Mouse (Mus musculus): ENCODE results near the gene Entpd5.

Gene Entpd5

GRCm38 (mm10) chr12:84400653-84401052, 8.2 kb downstream of the Entpd5 start:
- in situ Hi-C loops (cut with MboI; ENCODE audit: low pct_unique_long_range_greater_than_20kb in 1 of 2, low sequenced_read_pairs in 2 of 2, unreplicated experiment in 1 of 2) = no loop called here

DNA sequence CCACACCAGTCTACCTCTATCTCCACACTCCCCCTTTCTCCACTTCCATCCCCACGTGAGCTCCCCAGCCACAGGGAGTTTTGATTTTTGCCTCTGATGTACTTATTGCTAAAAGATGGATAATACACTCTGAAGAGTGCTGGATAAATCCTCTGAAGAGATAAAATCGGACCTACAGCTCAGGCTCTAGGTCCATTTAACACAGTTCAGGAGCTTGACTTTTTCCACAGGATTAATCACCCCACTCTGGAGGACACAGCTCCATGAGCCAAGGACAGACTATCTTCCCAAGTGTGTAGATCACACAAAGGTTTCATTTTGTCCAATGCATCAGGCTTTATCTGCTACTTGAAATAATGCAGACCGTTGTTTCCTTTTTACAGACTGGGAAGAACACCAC, 8.8 kb downstream of the Entpd5 start:
- in situ Hi-C loops (cut with MboI; ENCODE audit: low pct_unique_long_range_greater_than_20kb in 1 of 2, low sequenced_read_pairs in 2 of 2, unreplicated experiment in 1 of 2) = no loop called here

GRCm38 (mm10) chr12:84399663-84400062, 9.2 kb downstream of the Entpd5 start:
- in situ Hi-C loops (cut with MboI; ENCODE audit: low pct_unique_long_range_greater_than_20kb in 1 of 2, low sequenced_read_pairs in 2 of 2, unreplicated experiment in 1 of 2) = no loop called here

- in situ Hi-C loops (cut with MboI; ENCODE audit: low pct_unique_long_range_greater_than_20kb in 1 of 2, low sequenced_read_pairs in 2 of 2, unreplicated experiment in 1 of 2) = no loop called here
Observed at GRCm38 (mm10) chr12:84399135-84399534, 9.7 kb downstream of the Entpd5 start.

- in situ Hi-C loops (cut with MboI; ENCODE audit: low pct_unique_long_range_greater_than_20kb in 1 of 2, low sequenced_read_pairs in 2 of 2, unreplicated experiment in 1 of 2) = no loop called here
Observed at GRCm38 (mm10) chr12:84398629-84399028, 10.2 kb downstream of the Entpd5 start.

DNA sequence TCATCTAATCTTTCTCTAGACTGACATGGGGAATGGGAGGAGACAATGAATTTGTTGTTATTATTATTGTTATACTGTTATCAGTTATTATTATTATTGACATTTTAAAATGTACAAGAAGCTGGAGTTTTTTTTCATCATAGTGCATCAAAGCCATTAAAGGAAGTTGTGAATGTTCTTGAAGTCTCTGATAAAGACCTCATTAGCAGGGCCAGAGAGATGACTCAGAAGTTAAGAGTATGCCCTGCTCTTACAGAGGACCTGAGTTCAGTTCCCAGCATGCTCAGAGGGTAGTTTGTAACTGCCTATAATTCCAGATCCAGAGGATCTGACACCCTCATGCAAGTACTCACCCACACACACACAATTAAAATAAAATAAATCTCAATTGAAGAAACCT, 11.1 kb downstream of the Entpd5 start:
- in situ Hi-C loops (cut with MboI; ENCODE audit: low pct_unique_long_range_greater_than_20kb in 1 of 2, low sequenced_read_pairs in 2 of 2, unreplicated experiment in 1 of 2) = no loop called here

DNA sequence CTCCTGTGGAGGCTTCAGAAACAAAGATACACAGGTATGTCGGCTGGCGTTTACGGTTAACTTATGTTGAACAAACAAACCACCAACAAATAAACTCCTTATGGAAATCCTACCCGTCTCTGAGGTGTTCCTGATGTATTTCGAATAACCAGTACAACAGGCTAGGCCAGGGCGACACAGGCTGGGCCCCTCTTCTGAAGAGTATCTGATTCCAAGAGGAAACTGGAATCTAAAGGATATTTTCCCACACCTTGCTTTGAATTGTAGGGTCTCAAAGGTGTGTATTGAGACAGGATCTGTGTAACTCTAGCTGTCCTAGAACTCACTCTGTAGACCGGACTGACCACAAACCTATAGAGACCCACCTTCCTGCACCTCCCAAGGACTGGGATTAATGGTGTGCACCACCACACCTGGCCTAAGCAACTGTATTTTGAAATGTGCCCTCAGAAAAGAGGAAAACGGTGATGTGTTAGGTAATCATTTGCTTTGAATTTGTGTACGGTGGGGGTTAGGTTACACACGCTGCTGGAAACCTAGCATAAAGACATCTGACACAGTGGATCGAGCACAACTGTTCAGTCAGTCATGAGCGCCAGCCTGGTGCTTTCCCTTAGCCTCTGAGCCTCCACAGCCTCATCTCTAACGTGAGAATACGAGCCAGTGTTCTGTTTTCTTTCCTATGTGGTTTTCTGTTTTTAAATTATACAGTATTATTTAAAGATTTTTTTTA, 11.7 kb downstream of the Entpd5 start:
- in situ Hi-C loops (cut with MboI; ENCODE audit: low pct_unique_long_range_greater_than_20kb in 1 of 2, low sequenced_read_pairs in 2 of 2, unreplicated experiment in 1 of 2) = no loop called here

DNA sequence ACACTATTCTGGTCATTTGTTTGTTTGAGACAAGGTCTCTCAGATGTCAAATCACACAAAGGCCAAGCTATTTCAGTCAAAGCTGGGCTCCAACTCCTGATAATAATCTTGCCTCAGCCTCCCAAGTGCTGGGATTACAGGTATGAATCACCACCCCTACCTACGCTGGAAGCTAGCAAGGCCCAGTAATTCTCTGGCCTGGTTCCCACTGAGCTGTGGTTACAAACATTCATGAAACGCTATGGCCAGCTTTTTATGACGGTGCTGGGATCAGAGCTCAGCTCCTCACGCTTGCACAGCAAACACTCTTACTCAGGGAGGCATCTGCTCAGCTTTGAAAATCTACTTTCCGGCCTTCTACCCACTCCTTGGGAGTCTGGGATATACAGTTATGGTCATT, 15.0 kb downstream of the Entpd5 start:
- in situ Hi-C loops (cut with MboI; ENCODE audit: low pct_unique_long_range_greater_than_20kb in 1 of 2, low sequenced_read_pairs in 2 of 2, unreplicated experiment in 1 of 2) = no loop called here

- in situ Hi-C loops (cut with MboI; ENCODE audit: low pct_unique_long_range_greater_than_20kb in 1 of 2, low sequenced_read_pairs in 2 of 2, unreplicated experiment in 1 of 2) = no loop called here
Observed at GRCm38 (mm10) chr12:84392681-84393080, 16.1 kb downstream of the Entpd5 start.

DNA sequence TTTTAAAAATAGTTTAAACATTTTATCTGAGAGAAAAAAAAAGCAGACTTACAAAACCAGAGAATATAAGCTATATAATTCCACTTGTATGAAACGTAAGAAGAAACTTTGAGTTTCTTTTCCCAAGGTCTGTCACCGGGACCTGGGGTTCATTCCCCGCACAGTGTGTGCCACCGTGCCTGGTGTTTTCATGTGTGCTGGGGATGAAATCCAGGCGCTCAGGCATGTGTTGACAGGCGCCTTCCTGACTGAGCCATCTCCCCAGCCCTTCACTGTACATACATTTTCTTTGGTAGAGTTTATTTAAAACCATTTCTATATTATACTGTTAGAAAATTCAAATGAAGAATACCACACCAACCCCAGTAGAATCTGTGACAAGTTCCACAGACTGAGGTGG, 18.5 kb downstream of the Entpd5 start:
- in situ Hi-C loops (cut with MboI; ENCODE audit: low pct_unique_long_range_greater_than_20kb in 1 of 2, low sequenced_read_pairs in 2 of 2, unreplicated experiment in 1 of 2) = no loop called here

DNA sequence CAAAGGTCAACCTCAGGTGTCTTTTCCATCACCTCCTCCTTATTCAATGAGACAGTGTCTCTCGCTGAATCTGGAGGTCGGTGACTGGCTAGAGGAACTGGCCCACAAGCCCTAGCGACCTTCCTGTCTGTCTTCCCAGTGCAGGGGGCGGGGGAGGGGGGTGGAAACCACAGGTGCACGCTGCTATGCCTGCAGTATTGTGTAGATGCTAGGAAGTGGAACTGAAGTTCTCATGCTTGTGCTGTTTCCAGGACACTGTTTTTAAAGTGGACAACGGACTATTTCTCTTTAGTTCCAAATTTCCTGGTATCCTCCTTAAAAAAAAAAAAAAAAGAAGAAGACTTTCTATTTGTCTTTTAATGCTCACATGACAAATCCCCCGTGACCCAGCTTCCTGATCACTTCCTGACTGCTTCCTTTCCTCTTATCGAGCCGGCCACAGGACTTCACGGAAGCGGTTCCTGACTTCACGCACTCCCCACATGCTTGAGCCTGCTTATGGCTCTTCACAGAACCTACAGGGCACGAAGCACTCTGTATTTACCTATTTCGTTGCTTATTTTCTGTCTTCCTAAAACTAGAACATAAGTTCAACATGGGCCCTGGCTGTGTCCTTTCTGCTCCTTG, 19.9 kb downstream of the Entpd5 start:
- in situ Hi-C loops (cut with MboI; ENCODE audit: low pct_unique_long_range_greater_than_20kb in 1 of 2, low sequenced_read_pairs in 2 of 2, unreplicated experiment in 1 of 2) = no loop called here

- in situ Hi-C loops (cut with MboI; ENCODE audit: low pct_unique_long_range_greater_than_20kb in 1 of 2, low sequenced_read_pairs in 2 of 2, unreplicated experiment in 1 of 2) = no loop called here
Observed at GRCm38 (mm10) chr12:84388097-84388496, 20.7 kb downstream of the Entpd5 start.

DNA sequence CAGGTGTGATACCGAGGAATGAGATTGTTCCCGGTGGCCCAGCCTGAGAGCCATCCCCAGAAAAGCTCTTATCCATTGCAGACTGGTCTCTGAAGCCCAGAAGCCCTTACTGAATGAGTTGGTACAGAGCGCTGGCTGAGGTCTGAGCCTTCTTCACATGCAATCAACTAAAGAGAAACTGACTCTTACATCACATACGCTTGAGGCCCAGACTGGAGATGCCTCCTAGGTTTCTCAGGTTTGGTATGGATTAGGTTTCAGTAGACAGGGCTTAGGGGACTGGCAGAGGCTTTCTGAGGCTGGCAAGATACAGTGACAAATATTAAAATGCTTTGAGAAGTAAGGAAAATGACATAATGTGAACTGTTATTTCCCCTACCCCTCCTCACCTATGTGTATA, 23.4 kb downstream of the Entpd5 start:
- in situ Hi-C loops (cut with MboI; ENCODE audit: low pct_unique_long_range_greater_than_20kb in 1 of 2, low sequenced_read_pairs in 2 of 2, unreplicated experiment in 1 of 2) = no loop called here

- in situ Hi-C loops (cut with MboI; ENCODE audit: low pct_unique_long_range_greater_than_20kb in 1 of 2, low sequenced_read_pairs in 2 of 2, unreplicated experiment in 1 of 2) = no loop called here
Observed at GRCm38 (mm10) chr12:84384644-84385081, 24.2 kb downstream of the Entpd5 start.

- in situ Hi-C loops (cut with MboI; ENCODE audit: low pct_unique_long_range_greater_than_20kb in 1 of 2, low sequenced_read_pairs in 2 of 2, unreplicated experiment in 1 of 2) = no loop called here
Observed at GRCm38 (mm10) chr12:84382369-84382768, 26.5 kb downstream of the Entpd5 start.

GRCm38 (mm10) chr12:84373831-84374481, 34.9 kb downstream of the Entpd5 start:
- in situ Hi-C loops (cut with MboI; ENCODE audit: low pct_unique_long_range_greater_than_20kb in 1 of 2, low sequenced_read_pairs in 2 of 2, unreplicated experiment in 1 of 2) = no loop called here

DNA sequence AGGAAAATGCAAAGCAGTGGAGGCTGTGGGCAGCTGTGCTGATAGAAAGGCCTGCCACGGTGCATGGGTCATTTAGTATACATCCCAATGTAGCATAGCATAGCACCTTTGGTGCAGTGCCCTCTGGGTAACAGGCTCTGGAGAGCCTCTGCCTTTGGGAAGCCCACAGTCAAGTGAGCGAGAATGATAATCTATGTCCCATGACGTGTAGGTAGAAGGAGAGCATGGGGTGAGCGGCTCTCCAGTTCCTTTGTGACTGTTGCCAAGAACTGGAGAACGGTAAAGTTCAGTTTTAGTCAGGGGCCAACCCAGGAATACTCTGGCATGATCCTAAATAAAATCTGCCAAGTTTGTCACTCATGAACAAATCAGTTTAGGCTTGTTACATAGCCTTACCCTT, 37.2 kb downstream of the Entpd5 start:
- in situ Hi-C loops (cut with MboI; ENCODE audit: low pct_unique_long_range_greater_than_20kb in 1 of 2, low sequenced_read_pairs in 2 of 2, unreplicated experiment in 1 of 2) = no loop called here

DNA sequence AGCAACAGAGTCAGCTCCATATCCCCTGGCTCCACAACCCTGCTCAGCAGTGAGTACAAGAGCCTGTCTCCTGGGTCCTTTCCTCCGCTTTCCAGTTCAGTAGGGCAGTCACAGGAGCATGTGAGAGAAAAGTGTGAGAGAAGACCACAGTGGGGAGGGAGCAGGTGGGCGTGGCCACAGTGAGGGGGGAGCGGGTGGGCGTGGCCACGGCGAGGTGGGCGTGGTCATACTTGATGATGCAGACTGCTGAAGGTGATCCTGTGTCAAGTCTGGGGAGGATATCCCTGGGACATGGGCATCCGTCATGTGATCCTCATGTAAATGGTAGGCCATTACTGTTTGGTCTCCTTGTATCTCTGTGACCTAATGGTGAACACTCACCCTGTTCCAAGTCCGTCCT, 41.9 kb downstream of the Entpd5 start:
- in situ Hi-C loops (cut with MboI; ENCODE audit: low pct_unique_long_range_greater_than_20kb in 1 of 2, low sequenced_read_pairs in 2 of 2, unreplicated experiment in 1 of 2) = no loop called here

- in situ Hi-C loops (cut with MboI; ENCODE audit: low pct_unique_long_range_greater_than_20kb in 1 of 2, low sequenced_read_pairs in 2 of 2, unreplicated experiment in 1 of 2) = no loop called here
Observed at GRCm38 (mm10) chr12:84365137-84365536, 43.7 kb downstream of the Entpd5 start.

DNA sequence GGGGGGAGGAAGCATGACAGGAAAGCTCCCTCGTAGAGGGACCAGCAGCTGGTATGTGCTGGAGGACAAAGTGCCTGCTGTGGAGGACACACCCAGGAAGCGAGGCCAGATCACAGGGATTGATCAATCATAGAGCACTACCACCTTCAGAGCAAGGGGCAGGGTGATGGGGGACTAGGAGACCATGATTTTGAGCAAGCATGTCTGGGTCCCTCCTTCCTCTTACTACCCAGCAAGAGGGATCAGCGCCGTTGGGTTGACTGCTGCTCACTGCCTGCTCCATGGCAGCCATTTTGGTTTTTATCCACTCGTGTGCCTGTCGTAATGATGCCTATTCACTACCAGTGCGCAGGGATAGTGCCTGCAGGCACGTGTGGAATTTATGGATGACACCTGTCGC, 44.5 kb downstream of the Entpd5 start:
- in situ Hi-C loops (cut with MboI; ENCODE audit: low pct_unique_long_range_greater_than_20kb in 1 of 2, low sequenced_read_pairs in 2 of 2, unreplicated experiment in 1 of 2) = no loop called here

Measured in mouse embryonic stem cell (cell line).